Mouse (Mus musculus): ENCODE measurements around the gene Cracr2b. TPM values are rescaled to one million over a fixed set of nuclear protein-coding genes. Genes with fewer than 3 reads are reported as not detected.

Gene Cracr2b
- polyA plus RNA-seq, 1 experiment from 2014 or later, result 9.9 TPM

DNA sequence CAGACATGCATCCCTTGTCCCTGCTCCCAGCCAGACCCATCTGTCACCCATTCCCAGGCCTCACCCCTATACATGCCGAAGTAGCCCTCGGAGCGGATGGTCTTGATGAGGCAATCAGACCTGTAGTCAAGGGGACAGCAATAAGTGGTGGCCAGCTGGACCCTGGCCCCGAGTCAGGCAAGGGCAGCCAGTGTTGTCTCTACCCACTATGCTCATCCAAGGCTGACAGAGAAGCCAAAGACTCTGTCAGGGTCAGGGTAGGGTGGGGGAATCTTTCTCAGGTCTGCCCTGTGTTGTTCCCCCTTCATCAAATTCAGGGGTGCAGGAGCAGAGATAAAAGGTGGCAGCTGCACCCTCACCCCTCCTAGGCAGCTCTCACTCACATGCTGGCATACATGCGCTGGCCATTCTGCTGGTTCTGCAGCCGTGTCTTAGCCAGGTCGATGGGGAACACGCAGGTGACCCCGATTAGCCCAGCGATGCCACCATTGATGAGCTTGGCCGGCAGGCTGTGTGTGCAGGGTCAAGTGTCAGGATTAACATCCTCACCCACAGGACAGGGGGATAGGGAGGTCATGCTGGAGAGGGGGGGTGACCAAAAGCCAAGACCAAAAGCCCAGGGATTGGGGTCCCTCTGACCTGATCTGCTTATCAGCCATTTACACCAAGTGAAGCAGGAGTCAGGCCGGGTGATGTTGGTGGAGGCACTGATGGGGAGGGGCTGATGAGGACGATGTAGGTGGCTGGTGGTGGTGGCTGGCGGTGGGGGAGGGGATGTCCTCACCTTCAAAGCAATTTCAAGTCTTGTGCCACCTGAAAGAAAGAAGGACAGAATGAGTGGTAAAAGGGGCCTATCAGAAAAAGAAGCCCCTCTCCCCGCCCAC lies 27.1 kb upstream of the Cracr2b start:
- ATAC-seq, result no peak
- in situ Hi-C loops (cut with MboI; ENCODE audit: low pct_unique_long_range_greater_than_20kb), result no loop called here
- CTCF ChIA-PET, result interaction anchor here (1.1 kb wide), 1 partner anchor 21 kb away, joined by 3 read pairs; no protein-coding TSS in a partner anchor
- POLR2A ChIA-PET, result interaction anchor here (1.6 kb wide), 1 partner anchor 19 kb away, joined by 3 read pairs; no protein-coding TSS in a partner anchor
- TF ChIP-seq CTCF (IDR thresholded peaks at IDR 0.05), result no peak
- no peak for DNase-seq (ENCODE audit: low read depth, low spot score)
- no peaks in the 10 kb centered on the region for H3K27me3 ChIP-seq

DNA sequence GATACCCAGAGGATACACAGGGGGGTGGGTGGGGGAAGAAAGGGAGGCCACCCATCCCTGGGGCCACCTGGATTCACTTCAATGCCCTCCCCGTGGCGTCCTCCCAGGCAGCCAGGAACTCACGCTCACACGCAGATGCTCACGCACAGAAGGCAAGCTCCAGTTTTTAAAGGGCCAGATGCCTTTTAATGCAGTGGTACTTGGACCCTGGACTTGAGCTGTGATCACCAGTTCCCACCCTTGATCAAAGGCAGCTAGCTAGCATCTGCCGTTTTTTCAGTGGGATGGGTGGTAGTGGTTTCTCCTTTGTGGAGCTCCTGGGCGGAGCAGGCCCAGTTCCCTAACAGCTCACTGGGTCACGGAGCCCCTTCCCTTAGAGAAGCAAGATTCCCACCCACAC lies 26.4 kb upstream of the Cracr2b start:
- no peaks in the 10 kb centered on the region for H3K27me3 ChIP-seq
- CTCF ChIA-PET, result interaction anchor here (1.1 kb wide), 1 partner anchor 22 kb away, joined by 3 read pairs; no protein-coding TSS in a partner anchor
- ATAC-seq (no peak), DNase-seq (ENCODE audit: low read depth, low spot score) (no peak)
- in situ Hi-C loops (cut with MboI; ENCODE audit: low pct_unique_long_range_greater_than_20kb), result no loop called here
- POLR2A ChIA-PET, result interaction anchor here (1.6 kb wide), 1 partner anchor 19 kb away, joined by 3 read pairs; no protein-coding TSS in a partner anchor
- TF ChIP-seq CTCF (IDR thresholded peaks at IDR 0.05), result no peak

DNA sequence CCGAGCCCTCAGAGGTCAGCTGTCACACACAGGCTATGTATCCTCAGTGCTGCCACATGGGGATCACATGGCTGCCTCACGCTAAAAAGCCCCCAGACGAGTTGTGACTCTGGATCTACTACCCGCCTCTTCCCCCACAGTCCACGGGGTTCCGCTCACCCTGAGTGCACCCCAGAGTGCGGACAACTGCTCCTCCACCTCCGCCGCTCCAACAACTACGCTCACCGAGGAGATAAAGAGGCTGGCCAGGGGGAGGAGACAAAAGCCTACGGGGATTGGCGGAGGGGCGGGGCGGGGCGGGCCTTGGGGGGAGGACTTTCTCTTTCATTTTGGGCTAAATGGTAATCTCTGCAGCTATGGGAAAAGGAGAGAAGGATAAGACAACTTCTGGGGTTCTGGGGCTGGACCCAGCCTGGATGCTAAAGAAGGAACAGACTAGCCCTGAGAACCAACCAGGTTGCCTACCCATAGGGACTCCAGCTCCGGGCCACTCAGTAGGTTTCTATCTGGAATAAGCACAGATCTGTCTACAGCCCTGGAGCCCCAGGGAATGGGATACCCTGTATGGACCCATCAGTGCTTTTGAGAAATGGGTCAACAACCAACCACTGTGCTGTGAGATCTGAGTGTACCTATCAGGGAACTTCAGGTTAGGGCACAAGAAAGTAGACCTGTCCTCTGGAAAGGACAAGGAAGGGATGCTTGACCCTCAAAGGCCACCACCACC lies 25.6 kb upstream of the Cracr2b start:
- ChIA-PET CTCF (no interaction called here), POLR2A (interaction anchor here (1.4 to 1.6 kb wide), 2 partner anchors 20 to 21 kb away, joined by 3 to 4 read pairs; partner anchors contain the start of gene Gatd1)
- DNase-seq (ENCODE audit: low read depth, low spot score) (no peak), ATAC-seq (no peak)
- no peaks in the 10 kb centered on the region for H3K27me3 ChIP-seq
- in situ Hi-C loops (cut with MboI; ENCODE audit: low pct_unique_long_range_greater_than_20kb), result no loop called here
- no peak for TF ChIP-seq CTCF (IDR thresholded peaks at IDR 0.05)

- POLR2A ChIA-PET, result interaction anchor here (0.6 to 1.4 kb wide), 4 partner anchors 8 to 28 kb away, joined by 3 to 4 read pairs (median 4); partner anchors contain the start of gene Gatd1
- no peak for DNase-seq (ENCODE audit: low read depth, low spot score)
- H3K27me3 ChIP-seq, result no peaks in the 10 kb centered on the region
- CTCF ChIA-PET, result interaction anchor here (1.3 kb wide), 1 partner anchor 18 kb away, joined by 3 read pairs; no protein-coding TSS in a partner anchor
- ATAC-seq, result no peak
- in situ Hi-C loops (cut with MboI; ENCODE audit: low pct_unique_long_range_greater_than_20kb), result no loop called here
- TF ChIP-seq CTCF (IDR thresholded peaks at IDR 0.05), result no peak
These were observed 24.9 kb upstream of the Cracr2b start for GRCm38 (mm10) chr7:141435856-141436522.

DNA sequence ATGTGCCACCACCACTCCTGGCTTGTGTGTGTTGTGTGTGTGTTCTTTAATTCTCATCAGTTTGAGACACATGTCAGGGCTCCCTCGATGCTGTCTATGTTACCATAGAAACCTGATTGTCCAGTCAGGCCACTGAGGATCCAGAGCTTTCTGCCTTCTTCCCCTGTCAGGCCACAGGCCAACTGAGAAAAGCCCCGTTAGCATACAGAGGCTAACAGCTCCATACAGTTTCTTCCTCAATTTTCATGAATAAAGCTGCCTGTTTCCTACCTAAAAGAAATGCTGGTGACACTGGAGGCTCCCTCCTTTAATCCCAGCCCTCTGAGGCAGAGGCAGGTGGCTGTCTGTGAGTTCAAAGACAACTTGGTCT lies 24.4 kb upstream of the Cracr2b start:
- ChIA-PET CTCF (interaction anchor here (0.8 to 1.3 kb wide), 2 partner anchors 10 to 17 kb away, joined by 3 read pairs; no protein-coding TSS in a partner anchor), POLR2A (interaction anchor here (0.6 to 1.4 kb wide), 4 partner anchors 8 to 28 kb away, joined by 3 to 4 read pairs (median 4); partner anchors contain the start of gene Gatd1)
- no peak for ATAC-seq
- no peaks in the 10 kb centered on the region for H3K27me3 ChIP-seq
- in situ Hi-C loops (cut with MboI; ENCODE audit: low pct_unique_long_range_greater_than_20kb), result no loop called here
- no peak for DNase-seq (ENCODE audit: low read depth, low spot score)
- TF ChIP-seq CTCF (IDR thresholded peaks at IDR 0.05), result no peak

DNA sequence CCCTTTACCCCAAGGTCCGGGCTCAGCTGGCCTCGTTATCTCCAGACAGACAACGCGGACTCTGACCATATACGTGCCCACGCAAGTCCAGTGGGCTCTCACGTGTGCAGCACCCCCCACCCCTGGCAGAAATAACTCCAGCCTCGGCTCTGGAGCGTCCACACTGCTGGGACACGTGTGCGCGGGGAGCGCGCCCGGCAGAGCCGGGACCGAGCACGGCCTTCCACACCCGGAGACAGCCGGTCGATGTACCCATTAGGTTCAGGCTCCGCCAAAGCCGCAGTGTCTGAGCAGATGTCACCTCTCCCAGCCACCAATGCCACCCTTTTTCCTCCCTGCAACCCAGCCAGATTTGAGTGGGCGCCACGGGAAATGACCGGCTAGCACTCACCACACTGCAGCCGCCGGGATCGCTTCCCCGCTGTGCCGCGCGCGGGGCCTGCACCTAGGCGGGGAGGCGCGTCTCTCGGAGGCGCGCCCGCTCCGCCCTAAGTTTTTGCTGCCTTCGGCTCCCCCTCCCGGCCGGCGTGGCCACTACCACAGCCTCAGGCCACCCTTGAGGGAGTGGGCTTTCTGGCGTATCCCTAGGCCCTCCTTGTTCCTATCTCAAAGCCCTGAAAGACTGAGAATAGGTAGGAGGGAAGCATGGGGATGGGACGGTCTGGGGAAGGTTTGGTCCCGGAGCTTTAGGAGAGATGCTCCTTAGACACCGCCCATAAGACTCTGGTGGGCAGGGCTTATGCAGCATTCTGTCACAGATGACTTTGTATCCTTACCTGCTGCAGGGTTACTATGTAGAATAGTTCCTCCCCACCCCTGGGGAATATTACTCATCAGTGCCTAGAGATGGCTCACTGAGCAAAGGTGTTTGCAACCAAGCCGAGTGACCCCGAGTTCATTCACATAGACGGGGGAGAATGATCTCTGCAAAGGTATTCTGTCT lies 23.4 kb upstream of the Cracr2b start, which contains the start of gene Slc25a22:
Gene Slc25a22 (minus strand): TSS at position 715 of the 943 bp plus-strand sequence.
- in situ Hi-C loops (cut with MboI; ENCODE audit: low pct_unique_long_range_greater_than_20kb), result no loop called here
- ATAC-seq, result peak; percentile 75
- TF ChIP-seq CTCF (IDR thresholded peaks at IDR 0.05), result no peak

DNA sequence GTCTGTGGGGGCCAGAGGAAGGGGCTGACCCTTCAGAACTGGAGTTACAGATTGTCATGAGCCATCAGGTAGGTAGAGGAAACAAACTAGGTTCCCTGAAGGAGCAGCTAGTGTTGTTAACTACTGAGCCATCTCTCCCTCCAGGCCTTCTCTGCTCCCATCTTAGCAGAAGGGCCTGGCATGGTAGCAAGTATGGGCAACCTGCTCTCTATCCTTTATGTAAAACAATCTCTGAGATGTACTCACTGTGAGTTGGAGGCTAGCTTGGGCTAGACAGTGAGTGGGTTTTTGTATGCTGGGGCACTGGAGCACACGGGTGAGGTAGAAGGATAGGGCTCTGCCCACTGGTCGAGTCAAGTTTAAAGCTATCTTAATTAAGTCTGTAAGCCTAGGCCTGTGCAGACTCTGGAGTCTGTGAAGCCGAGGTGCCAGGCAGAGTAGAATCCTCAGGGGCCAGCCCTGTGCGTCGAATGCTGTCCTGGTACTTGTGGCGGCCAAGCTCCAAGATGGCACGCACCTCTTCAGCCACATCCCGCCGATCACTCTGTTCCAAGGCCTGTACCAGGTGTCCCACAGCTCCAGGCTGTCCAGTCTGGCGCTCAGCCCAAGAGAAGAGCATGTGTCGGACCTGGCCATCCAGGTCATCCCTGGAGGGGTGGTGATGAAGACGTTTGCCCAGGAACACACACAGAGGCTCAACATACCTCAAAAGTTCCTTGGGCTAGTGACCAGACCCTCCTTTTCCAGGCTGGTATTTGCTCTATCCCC lies 22.5 kb upstream of the Cracr2b start:
- DNase-seq (ENCODE audit: low read depth, low spot score) (no peak), ATAC-seq (no peak)
- no peaks in the 10 kb centered on the region for H3K27me3 ChIP-seq
- POLR2A ChIA-PET, result interaction anchor here (0.8 to 1.2 kb wide), 5 partner anchors 15 to 29 kb away, joined by 3 to 5 read pairs (median 4); no protein-coding TSS in a partner anchor
- CTCF ChIA-PET, result interaction anchor here (0.9 to 2.7 kb wide), 8 partner anchors 17 to 86 kb away, joined by 3 to 13 read pairs (median 4); partner anchors contain the start of gene Gatd1
- no peak for TF ChIP-seq CTCF (IDR thresholded peaks at IDR 0.05)
- in situ Hi-C loops (cut with MboI; ENCODE audit: low pct_unique_long_range_greater_than_20kb), result no loop called here

More for the DNA sequence above, 23.4 kb upstream of the Cracr2b start, which contains the start of gene Slc25a22:
- ChIA-PET POLR2A (interaction anchor here (0.8 to 1.2 kb wide), 5 partner anchors 16 to 29 kb away, joined by 3 to 4 read pairs (median 4); no protein-coding TSS in a partner anchor), CTCF (interaction anchor here (0.8 to 2.4 kb wide), 8 partner anchors 11 to 87 kb away, joined by 3 to 10 read pairs (median 4); partner anchors contain the start of gene Gatd1)
- H3K27me3 ChIP-seq, result no peaks in the 10 kb centered on the region
- DNase-seq (ENCODE audit: low read depth, low spot score), result no peak

DNA sequence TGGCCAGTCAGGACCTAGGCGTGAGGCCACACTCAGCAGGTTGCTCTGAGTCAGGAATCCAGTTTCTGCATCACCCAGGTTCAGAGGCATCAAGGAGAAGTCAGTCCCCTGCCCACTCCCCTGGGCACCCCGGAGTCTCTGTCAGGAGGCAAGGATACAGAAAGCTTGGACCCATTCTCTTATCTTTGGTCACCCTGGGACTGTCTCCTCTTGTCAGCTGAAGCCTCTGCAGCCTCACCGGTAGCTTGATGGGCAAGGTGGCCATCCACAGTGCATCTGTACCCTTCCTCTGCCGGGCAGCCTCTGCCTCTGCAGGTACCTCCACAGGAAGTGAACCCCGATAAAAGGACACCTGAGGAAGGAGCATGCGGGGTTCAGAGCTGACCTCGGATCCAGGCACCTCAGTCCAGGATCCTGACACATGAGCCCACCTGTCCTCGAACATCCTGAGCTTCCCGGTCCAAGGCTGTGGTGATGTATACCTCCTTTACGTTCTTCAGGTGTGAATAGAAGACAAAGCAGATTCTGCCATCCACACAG lies 21.7 kb upstream of the Cracr2b start:
- no peak for ATAC-seq
- CTCF ChIA-PET, result interaction anchor here (0.9 to 2.7 kb wide), 4 partner anchors 11 to 39 kb away, joined by 3 to 13 read pairs (median 8); no protein-coding TSS in a partner anchor
- in situ Hi-C loops (cut with MboI; ENCODE audit: low pct_unique_long_range_greater_than_20kb), result no loop called here

More for the DNA sequence above, 21.7 kb upstream of the Cracr2b start:
- H3K27me3 ChIP-seq, result no peaks in the 10 kb centered on the region
- DNase-seq (ENCODE audit: low read depth, low spot score), result no peak
- TF ChIP-seq CTCF (IDR thresholded peaks at IDR 0.05), result no peak
- POLR2A ChIA-PET, result interaction anchor here (0.6 to 1.1 kb wide), 3 partner anchors 14 to 193 kb away, joined by 4 to 5 read pairs (median 4); no protein-coding TSS in a partner anchor

All from Patski (cell line).